Mouse (Mus musculus) kidney, postnatal 10 days (tissue): ENCODE data around the gene Ccdc122.
A peak's percentile ranks its signal among the peaks of the same experiment; 100 is the strongest.
"Not testable (repeated sequence)": the region's sequence is repeated elsewhere in the genome, so short reads cannot be mapped to it uniquely, and the experiment has no call there.

Experiments
- DNase-seq: peaks from one replicate; pipeline ENCODE4 v3.0.0; 2021; ENCODE audit warnings: mixed read lengths

The Ccdc122 gene

GRCm38 (mm10) chr14:77036226-77037046, at the start of gene Ccdc122, which contains the start of gene Lacc1:
Gene Ccdc122 (plus strand): TSS chr14:77036772.
Gene Lacc1 (minus strand): TSS chr14:77036904.
- DNase-seq, result peak; percentile 88

GRCm38 (mm10) chr14:76990351-76990750, 46.2 kb upstream of the Ccdc122 start:
- not testable (repeated sequence) for DNase-seq

GRCm38 (mm10) chr14:77004740-77005139, 31.8 kb upstream of the Ccdc122 start:
- peak; percentile 9 for DNase-seq

DNA sequence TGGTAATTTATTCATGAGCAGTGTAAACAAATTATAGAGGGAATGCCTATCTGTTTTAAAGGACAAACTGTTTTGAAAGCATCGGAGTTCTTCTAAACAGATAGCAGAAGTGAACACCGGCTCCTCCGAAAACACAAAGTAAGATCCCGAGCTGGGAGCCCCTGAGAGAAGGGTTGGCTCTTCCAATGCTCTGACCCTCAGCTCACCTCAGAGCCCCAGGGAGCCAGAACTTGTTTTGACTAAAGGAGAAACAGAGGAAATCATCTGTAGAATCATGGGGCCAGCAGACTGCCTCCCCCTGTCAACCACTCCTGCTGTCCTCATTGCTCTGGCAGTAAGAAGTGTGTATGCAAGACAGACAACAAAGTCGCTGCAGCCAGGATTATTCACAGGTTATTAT, 31.0 kb upstream of the Ccdc122 start:
- no peak for DNase-seq

GRCm38 (mm10) chr14:77008238-77008637, 28.3 kb upstream of the Ccdc122 start:
- DNase-seq, result peak; percentile 90

GRCm38 (mm10) chr14:77011804-77012203, 24.8 kb upstream of the Ccdc122 start:
- DNase-seq, result peak; percentile 81

GRCm38 (mm10) chr14:77016783-77017182, 19.8 kb upstream of the Ccdc122 start:
- not testable (repeated sequence) for DNase-seq

GRCm38 (mm10) chr14:77017211-77017610, 19.4 kb upstream of the Ccdc122 start:
- no peak for DNase-seq

DNA sequence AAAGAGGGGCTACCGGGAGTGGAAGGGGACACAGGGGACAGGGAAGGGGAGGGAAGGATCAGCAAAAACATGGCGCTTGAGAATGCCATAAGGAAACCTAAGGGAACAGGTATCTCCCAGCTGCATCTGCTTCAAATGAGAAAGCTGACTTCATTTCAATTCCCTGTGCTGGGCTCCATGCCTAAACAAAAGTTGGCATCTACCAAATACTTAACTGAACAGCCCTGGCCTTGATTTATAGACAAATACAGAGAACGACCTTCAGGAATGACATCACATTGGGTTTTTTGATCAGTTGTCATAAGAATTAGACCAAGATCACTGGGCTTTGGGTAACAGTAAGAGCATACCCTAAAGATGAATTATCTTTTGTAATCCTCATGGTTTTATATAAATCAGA, 12.1 kb upstream of the Ccdc122 start:
- DNase-seq, result no peak

DNA sequence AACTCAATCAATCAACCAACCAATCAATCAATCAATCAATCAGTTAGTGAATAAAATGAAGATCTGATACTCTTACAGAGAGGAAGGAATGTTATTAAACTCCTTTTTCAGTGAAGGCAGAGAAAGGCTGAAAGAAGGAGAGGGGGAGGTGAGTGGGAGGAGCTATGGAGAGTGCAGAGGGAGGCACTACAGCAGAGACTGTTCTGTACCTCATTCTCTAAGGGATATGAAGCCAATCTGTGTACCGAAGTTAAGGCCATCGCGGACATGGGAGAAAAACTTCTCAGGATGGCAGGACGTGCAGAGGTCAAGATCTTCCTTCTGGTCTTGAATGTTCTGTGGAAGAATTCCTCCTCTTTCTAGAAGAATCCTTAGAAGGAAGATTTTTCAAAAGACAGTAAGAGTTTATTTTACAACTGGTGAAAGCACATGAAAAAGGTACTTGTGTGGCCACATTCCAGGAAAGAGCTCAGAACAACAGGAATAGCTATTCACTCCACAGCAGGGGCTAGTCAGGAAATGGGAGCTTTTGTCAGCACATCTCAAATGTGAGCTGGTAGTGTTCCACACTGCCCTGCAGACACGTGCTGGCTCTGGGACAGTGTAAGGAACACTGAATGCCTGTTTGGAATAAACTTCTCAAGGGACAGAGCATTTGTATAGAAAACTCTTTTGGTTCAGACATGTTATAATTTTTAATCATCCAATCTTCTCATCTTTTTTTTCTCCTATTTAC, 7.1 kb upstream of the Ccdc122 start:
- DNase-seq, result no peak

- DNase-seq, result no peak
Measured at GRCm38 (mm10) chr14:77030808-77031207, 5.8 kb upstream of the Ccdc122 start.

DNA sequence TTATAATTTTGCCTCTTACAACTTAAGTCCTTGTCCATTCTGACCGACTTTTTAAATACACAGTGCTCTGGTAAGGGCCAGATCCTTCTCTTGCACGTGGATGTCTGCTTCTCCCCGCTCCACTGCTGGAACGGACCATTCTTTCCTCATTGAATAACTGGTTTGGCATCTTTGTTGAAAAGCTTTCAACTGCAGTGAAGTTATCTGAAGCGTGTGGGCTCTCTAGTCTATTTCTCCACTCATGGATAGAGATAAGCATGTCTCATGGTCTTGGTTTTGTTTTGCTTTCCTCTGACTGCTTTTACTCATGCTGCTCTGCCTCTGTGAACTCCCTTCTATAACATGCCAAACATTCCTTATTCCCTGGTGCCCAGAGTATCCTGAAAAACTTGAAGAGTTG, 4.1 kb upstream of the Ccdc122 start:
- no peak for DNase-seq

GRCm38 (mm10) chr14:77033391-77033790, 3.2 kb upstream of the Ccdc122 start:
- DNase-seq, result no peak

DNA sequence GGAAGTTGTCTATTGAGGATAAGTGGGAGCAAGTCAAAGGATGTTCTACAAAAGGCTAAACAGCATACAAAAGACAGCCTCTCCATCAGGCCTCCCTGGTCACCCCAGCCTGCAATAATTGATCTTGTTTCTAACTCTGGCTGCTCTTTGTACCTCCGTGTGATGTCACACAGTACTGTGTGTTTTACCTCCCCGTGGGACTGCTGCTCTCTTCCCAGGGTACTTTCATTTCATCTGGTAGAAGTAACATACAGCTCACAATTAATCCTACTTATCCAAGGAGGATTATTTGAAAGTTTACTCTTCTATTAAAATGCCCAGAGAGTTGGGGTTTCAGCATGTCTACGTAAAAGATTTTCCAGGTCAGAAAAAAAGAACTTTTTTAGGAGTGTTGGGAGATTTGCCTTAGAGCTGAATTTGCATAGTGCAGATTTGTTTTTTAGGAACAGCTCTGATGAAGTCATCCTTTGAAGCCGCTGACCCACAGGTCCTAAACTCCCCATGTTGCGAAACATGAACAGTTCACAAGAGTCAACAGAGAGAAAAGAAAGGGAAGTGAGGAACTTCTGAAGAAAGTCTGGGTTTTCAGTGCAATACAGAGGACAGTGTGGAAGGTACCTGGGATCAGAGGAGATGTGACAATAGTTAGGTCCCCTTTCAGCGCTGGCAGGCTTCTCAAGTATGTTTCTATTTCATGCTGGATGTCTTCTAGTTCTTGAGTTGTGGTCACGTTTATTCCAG, 2.2 kb upstream of the Ccdc122 start:
- DNase-seq, result no peak

GRCm38 (mm10) chr14:77034970-77035369, 1.6 kb upstream of the Ccdc122 start:
- DNase-seq, result no peak

- DNase-seq, result no peak
Measured at GRCm38 (mm10) chr14:77037330-77037729, 758 bp downstream of the Ccdc122 start.

- DNase-seq, result no peak
Measured at GRCm38 (mm10) chr14:77037832-77038425, 1.4 kb downstream of the Ccdc122 start.

DNA sequence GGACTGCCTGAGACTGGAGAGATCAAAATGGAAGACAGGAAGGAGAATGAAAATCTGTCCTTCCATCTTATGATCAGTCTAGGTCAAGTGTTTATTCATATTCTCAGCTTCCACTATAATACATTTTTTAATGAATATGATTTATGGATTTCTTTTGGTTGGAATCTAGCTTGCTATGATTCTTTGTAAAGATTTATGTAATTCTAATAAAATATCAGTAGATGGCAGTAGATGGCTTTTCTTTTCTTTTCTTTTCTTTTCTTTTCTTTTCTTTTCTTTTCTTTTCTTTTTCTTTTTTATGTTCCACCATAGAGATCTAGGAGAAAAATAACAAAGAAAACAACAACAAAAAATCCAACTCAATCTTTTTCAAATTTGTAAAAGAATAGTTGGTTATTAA, 16.7 kb downstream of the Ccdc122 start:
- DNase-seq, result no peak

GRCm38 (mm10) chr14:77069361-77069760, 32.8 kb downstream of the Ccdc122 start:
- peak; percentile 4 for DNase-seq

DNA sequence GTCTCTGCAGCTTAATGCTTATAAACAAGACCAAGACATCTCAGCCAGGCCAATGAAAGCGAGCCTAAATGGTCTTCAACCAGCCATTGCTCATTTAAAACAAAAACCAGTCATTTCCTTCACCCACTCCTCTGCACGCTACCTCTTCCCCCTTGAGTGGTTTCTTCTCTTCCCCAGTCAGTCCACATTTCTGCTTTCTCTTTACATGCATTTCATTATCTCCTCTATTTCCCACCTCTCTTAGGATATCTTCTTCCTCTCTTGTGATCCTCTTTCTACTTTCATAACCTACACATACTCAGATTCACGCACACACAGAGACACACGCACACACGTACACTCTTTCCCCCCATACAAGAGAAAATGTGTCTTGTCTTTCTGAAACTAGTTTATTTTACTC, 44.7 kb downstream of the Ccdc122 start:
- DNase-seq, result no peak

DNA sequence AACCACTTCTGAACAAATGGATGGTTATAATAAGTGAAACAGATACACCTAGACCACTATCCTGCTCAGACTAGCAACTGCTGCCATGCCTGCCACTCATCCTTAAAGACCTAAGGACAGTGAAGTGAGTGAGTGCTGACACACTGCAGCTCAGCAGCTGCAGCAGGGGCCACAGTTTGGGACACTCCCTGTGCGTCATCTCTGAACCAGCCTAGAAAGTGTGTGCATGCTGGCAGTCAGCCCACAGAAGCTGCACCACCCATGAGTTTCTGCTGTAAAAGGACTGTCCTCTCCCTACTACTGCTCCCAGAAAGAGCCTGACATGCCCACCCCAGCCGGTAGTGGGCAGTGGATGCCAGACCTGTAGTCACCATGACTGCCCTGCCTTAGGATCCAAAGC, 63.7 kb downstream of the Ccdc122 start:
- no peak for DNase-seq

- not testable (repeated sequence) for DNase-seq
Measured at GRCm38 (mm10) chr14:77110622-77111021, 74.0 kb downstream of the Ccdc122 start.

GRCm38 (mm10) chr14:77130612-77131011, 94.0 kb downstream of the Ccdc122 start:
- DNase-seq, result no peak
